Mouse (Mus musculus) MEL (cell line): ENCODE measurements around the gene B3gnt7. TPM values are rescaled to one million over a fixed set of nuclear protein-coding genes. Genes with fewer than 3 reads are reported as not detected.

Source experiments
- DNase-seq: peaks from one replicate; pipeline ENCODE4 v3.0.0; 2011; ENCODE audit warnings: low read depth, low spot score
- H3K27ac ChIP-seq: 2 replicates; pipeline ENCODE4 v1.5.1; 2012; ENCODE audit warnings: low read depth, mild to moderate bottlenecking, control low read depth, low read length, moderate library complexity; ENCODE audit not compliant: control insufficient read depth
- H3K27me3 ChIP-seq, 2 experiments: fragments of 150-350 bp in 1 of 2; sonication (generic) in 1 of 2; 2 replicates each; pipeline ENCODE4 v1.6.1; 2012; ENCODE audit warnings: low read length in 2 of 2, mild to moderate bottlenecking in 2 of 2, improper control_type of control experiment in 1 of 2, moderate library complexity in 1 of 2; ENCODE audit not compliant: insufficient read depth in 2 of 2, control insufficient read depth in 1 of 2
- H3K36me3 ChIP-seq, 2 experiments: 2 replicates each; pipeline ENCODE4 v1.6.1; 2012 to 2014; ENCODE audit warnings: low read length in 2 of 2, improper control_type of control experiment in 1 of 2, inconsistent platforms in 1 of 2, mild to moderate bottlenecking in 1 of 2; ENCODE audit not compliant: insufficient read depth in 2 of 2, control insufficient read depth in 1 of 2
- H3K4me1 ChIP-seq, 2 experiments: fragments of 150-350 bp in 1 of 2; sonication (generic) in 1 of 2; 2 replicates each; pipeline ENCODE4 v1.6.1; 2012; ENCODE audit warnings: low read length in 2 of 2, improper control_type of control experiment in 1 of 2, mild to moderate bottlenecking in 1 of 2; ENCODE audit not compliant: insufficient read depth in 2 of 2, control insufficient read depth in 1 of 2
- H3K4me3 ChIP-seq, 2 experiments: fragments of 150-350 bp in 1 of 2; sonication (generic) in 1 of 2; 2 replicates each; pipeline ENCODE4 v1.5.1; 2012; ENCODE audit warnings: low read depth in 2 of 2, low read length in 2 of 2, mild to moderate bottlenecking in 2 of 2, moderate library complexity in 2 of 2, control low read depth in 1 of 2, improper control_type of control experiment in 1 of 2; ENCODE audit not compliant: control insufficient read depth in 1 of 2, insufficient read depth in 1 of 2
- H3K79me2 ChIP-seq: 2 replicates; pipeline ENCODE4 v1.6.1; 2012; ENCODE audit warnings: mild to moderate bottlenecking, low read length, moderate library complexity; ENCODE audit not compliant: control insufficient read depth, poor library complexity, insufficient read depth
- H3K9ac ChIP-seq: 2 replicates; pipeline ENCODE4 v1.6.1; 2012; ENCODE audit warnings: low read depth, mild to moderate bottlenecking, control low read depth, low read length, moderate library complexity; ENCODE audit not compliant: control insufficient read depth, poor library complexity, severe bottlenecking
- H3K9me3 ChIP-seq: fragments of 150-350 bp; sonication (generic); replicated peaks from 2 replicates; pipeline ENCODE4 v1.6.1; 2012; ENCODE audit warnings: mild to moderate bottlenecking, low read length, improper control_type of control experiment, moderate library complexity; ENCODE audit not compliant: insufficient read depth
- CHD1 ChIP-seq: IDR thresholded peaks from 2 replicates; pipeline ENCODE4 v1.6.1; 2012; ENCODE audit warnings: low read depth, mild to moderate bottlenecking, inconsistent platforms, low read length, improper control_type of control experiment
- CHD2 ChIP-seq: IDR thresholded peaks from 2 replicates; pipeline ENCODE4 v1.6.1; 2011; ENCODE audit warnings: low read length, improper control_type of control experiment
- CTCF ChIP-seq, 3 experiments: IDR thresholded peaks in 2 of 3; conservative IDR thresholded peaks in 1 of 3; 2 replicates each; pipeline ENCODE4 v1.5.1; 2011 to 2012; ENCODE audit warnings: low read length in 3 of 3, low read depth in 2 of 3, mild to moderate bottlenecking in 2 of 3, improper control_type of control experiment in 1 of 3, inconsistent platforms in 1 of 3, mixed read lengths in 1 of 3, moderate library complexity in 1 of 3; ENCODE audit not compliant: control insufficient read depth in 1 of 3, insufficient read depth in 1 of 3, poor library complexity in 1 of 3, severe bottlenecking in 1 of 3
- E2F4 ChIP-seq: IDR thresholded peaks from 2 replicates; pipeline ENCODE4 v1.6.1; 2011; ENCODE audit warnings: low read depth, low read length, improper control_type of control experiment, borderline replicate concordance
- ELF1 ChIP-seq: IDR thresholded peaks from 2 replicates; pipeline ENCODE4 v1.6.1; 2014; ENCODE audit warnings: low read depth, mild to moderate bottlenecking, inconsistent platforms, low read length, improper control_type of control experiment, moderate library complexity
- EP300 ChIP-seq, 2 experiments: IDR thresholded peaks; 2 replicates each; pipeline ENCODE4 v1.6.1; 2011; ENCODE audit warnings: improper control_type of control experiment in 2 of 2, low read length in 2 of 2, low read depth in 1 of 2, mild to moderate bottlenecking in 1 of 2
- ETS1 ChIP-seq: IDR thresholded peaks from 2 replicates; pipeline ENCODE4 v1.6.1; 2012; ENCODE audit warnings: low read depth, mild to moderate bottlenecking, inconsistent platforms, low read length, improper control_type of control experiment, moderate library complexity
- GABPA ChIP-seq: IDR thresholded peaks from 2 replicates; pipeline ENCODE4 v1.6.1; 2012; ENCODE audit warnings: low read depth, mild to moderate bottlenecking, inconsistent platforms, low read length, improper control_type of control experiment, moderate library complexity
- GATA1 ChIP-seq: IDR thresholded peaks from 2 replicates; pipeline ENCODE4 v1.6.1; 2011; ENCODE audit warnings: low read depth, low read length, improper control_type of control experiment
- HCFC1 ChIP-seq: IDR thresholded peaks from 2 replicates; pipeline ENCODE4 v1.6.1; 2012; ENCODE audit warnings: low read depth, mild to moderate bottlenecking, inconsistent platforms, low read length, improper control_type of control experiment, moderate library complexity
- KAT2A ChIP-seq: conservative IDR thresholded peaks from 2 replicates; pipeline ENCODE4 v1.6.1; 2012; ENCODE audit warnings: low read depth, low read length, improper control_type of control experiment, inconsistent platforms
- MAFK ChIP-seq: IDR thresholded peaks from 2 replicates; pipeline ENCODE4 v1.6.1; 2011; ENCODE audit warnings: low read depth, mild to moderate bottlenecking, low read length, improper control_type of control experiment, borderline replicate concordance
- MAZ ChIP-seq: IDR thresholded peaks from 2 replicates; pipeline ENCODE4 v1.6.1; 2012; ENCODE audit warnings: low read depth, mild to moderate bottlenecking, inconsistent platforms, low read length, improper control_type of control experiment
- MXI1 ChIP-seq: IDR thresholded peaks from 2 replicates; pipeline ENCODE4 v1.6.1; 2011; ENCODE audit warnings: mild to moderate bottlenecking, low read depth, low read length, improper control_type of control experiment
- MYB ChIP-seq: IDR thresholded peaks from 2 replicates; pipeline ENCODE4 v1.6.1; 2011; ENCODE audit warnings: mild to moderate bottlenecking, low read depth, low read length, improper control_type of control experiment
- MYC ChIP-seq: IDR thresholded peaks from 2 replicates; pipeline ENCODE4 v1.6.1; 2011; ENCODE audit warnings: low read depth, mild to moderate bottlenecking, low read length, improper control_type of control experiment, moderate library complexity
- NRF1 ChIP-seq: IDR thresholded peaks from 2 replicates; pipeline ENCODE4 v1.6.1; 2014; ENCODE audit warnings: low read depth, mild to moderate bottlenecking, inconsistent platforms, low read length, improper control_type of control experiment, moderate library complexity; ENCODE audit not compliant: poor library complexity, insufficient read depth, severe bottlenecking
- POLR2A ChIP-seq, 2 experiments: IDR thresholded peaks; 2 replicates each; pipeline ENCODE4 v1.6.1; 2011 to 2012; ENCODE audit warnings: low read length in 2 of 2, mild to moderate bottlenecking in 2 of 2, control low read depth in 1 of 2, improper control_type of control experiment in 1 of 2, low read depth in 1 of 2, moderate library complexity in 1 of 2; ENCODE audit not compliant: control insufficient read depth in 1 of 2, insufficient read depth in 1 of 2, poor library complexity in 1 of 2
- POLR2AphosphoS2 ChIP-seq: IDR thresholded peaks from 2 replicates; pipeline ENCODE4 v1.6.1; 2011; ENCODE audit warnings: low read length, improper control_type of control experiment
- POLR2AphosphoS5 ChIP-seq: IDR thresholded peaks from 2 replicates; pipeline ENCODE4 v1.6.1; 2012; ENCODE audit warnings: low read depth, borderline replicate concordance, mild to moderate bottlenecking, inconsistent platforms, low read length, moderate library complexity, mixed read lengths
- RAD21 ChIP-seq: IDR thresholded peaks from 2 replicates; pipeline ENCODE4 v1.6.1; 2011; ENCODE audit warnings: mild to moderate bottlenecking, low read depth, low read length, improper control_type of control experiment
- RCOR1 ChIP-seq: IDR thresholded peaks from 2 replicates; pipeline ENCODE4 v1.6.1; 2012; ENCODE audit warnings: low read depth, mild to moderate bottlenecking, inconsistent platforms, low read length, improper control_type of control experiment
- SIN3A ChIP-seq: IDR thresholded peaks from 2 replicates; pipeline ENCODE4 v1.6.1; 2012; ENCODE audit warnings: low read length, improper control_type of control experiment, inconsistent platforms
- SMC3 ChIP-seq: IDR thresholded peaks from 2 replicates; pipeline ENCODE4 v1.6.1; 2011; ENCODE audit warnings: low read depth, low read length, improper control_type of control experiment
- TAL1 ChIP-seq: IDR thresholded peaks from 2 replicates; pipeline ENCODE4 v1.6.1; 2012; ENCODE audit warnings: mild to moderate bottlenecking, inconsistent platforms, low read length, moderate library complexity, mixed read lengths
- TBP ChIP-seq: IDR thresholded peaks from 2 replicates; pipeline ENCODE4 v1.8.0; 2011; ENCODE audit warnings: low read depth, low read length, improper control_type of control experiment
- TCF12 ChIP-seq: IDR thresholded peaks from 2 replicates; pipeline ENCODE4 v1.6.1; 2014; ENCODE audit warnings: low read depth, mild to moderate bottlenecking, inconsistent platforms, low read length, improper control_type of control experiment, moderate library complexity
- UBTF ChIP-seq: IDR thresholded peaks from 2 replicates; pipeline ENCODE4 v1.6.1; 2012; ENCODE audit warnings: low read depth, mild to moderate bottlenecking, inconsistent platforms, low read length, improper control_type of control experiment, moderate library complexity, borderline replicate concordance; ENCODE audit not compliant: insufficient read depth
- USF1 ChIP-seq: IDR thresholded peaks from 2 replicates; pipeline ENCODE4 v1.6.1; 2014; ENCODE audit warnings: low read depth, mild to moderate bottlenecking, inconsistent platforms, low read length, improper control_type of control experiment, moderate library complexity
- USF2 ChIP-seq, 2 experiments: IDR thresholded peaks; 2 replicates each; pipeline ENCODE4 v1.6.1; 2011 to 2012; ENCODE audit warnings: improper control_type of control experiment in 2 of 2, low read length in 2 of 2, borderline replicate concordance in 1 of 2, inconsistent platforms in 1 of 2, low read depth in 1 of 2, mild to moderate bottlenecking in 1 of 2; ENCODE audit not compliant: insufficient read depth in 1 of 2
- ZC3H11A ChIP-seq: IDR thresholded peaks from 2 replicates; pipeline ENCODE4 v1.6.1; 2012; ENCODE audit warnings: low read depth, mild to moderate bottlenecking, inconsistent platforms, low read length, improper control_type of control experiment
- ZKSCAN1 ChIP-seq: IDR thresholded peaks from 2 replicates; pipeline ENCODE4 v1.6.1; 2012; ENCODE audit warnings: low read depth, mild to moderate bottlenecking, inconsistent platforms, low read length, improper control_type of control experiment, moderate library complexity
- ZMIZ1 ChIP-seq: IDR thresholded peaks from 2 replicates; pipeline ENCODE4 v1.6.1; 2012; ENCODE audit warnings: low read depth, mild to moderate bottlenecking, inconsistent platforms, low read length, improper control_type of control experiment, moderate library complexity
- polyA plus RNA-seq, 2 experiments: library from polyadenylated mRNA; stranded (reverse) in 1 of 2; unstranded in 1 of 2; fragments of >175 nt in 1 of 2; fragments of >200 nt in 1 of 2; gene quantifications; 2 replicates each; pipeline versions ENCODE4 v1.2.1 to v1.2.4; 2012; ENCODE audit warnings: low replicate concordance in 2 of 2, low read depth in 1 of 2; ENCODE audit not compliant: insufficient read length in 2 of 2, insufficient read depth in 1 of 2, missing spikeins in 1 of 2
- total RNA-seq: library from RNA; depleted of rRNA; stranded (reverse); fragments of 300-350 nt; gene quantifications from 2 replicates; pipeline ENCODE4 v1.2.3, GENCODE M21; 2012

The B3gnt7 gene
- total and polyA plus RNA-seq, 3 experiments, result 0.40 TPM; not detected in 2

DNA sequence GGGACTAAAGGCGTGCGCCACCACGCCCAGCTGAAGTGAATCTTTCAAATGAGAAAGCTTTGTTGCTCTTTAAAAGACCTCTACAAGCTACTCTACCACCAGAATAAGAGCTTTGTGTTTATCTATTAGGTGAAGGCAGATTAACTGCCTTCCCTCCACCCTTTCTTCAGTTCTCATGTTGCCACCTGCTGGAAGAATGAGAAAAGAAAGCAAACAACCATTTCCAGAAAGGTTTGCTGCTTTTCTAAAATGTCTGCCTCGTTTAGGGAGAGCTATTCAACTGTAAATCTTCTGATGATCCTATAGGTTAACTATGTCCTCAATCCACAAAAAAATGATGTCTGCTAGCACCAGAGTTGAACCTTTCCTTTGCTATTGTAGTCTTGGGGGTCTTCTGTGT lies 46.2 kb downstream of the B3gnt7 start:
- Histone ChIP-seq H3K36me3 (peaks cover 48 to 84% of the 10 kb centered on the region in 2 experiments), H3K27me3 (no peaks in the 10 kb centered on the region), H3K9me3 (no peaks in the 10 kb centered on the region), H3K4me3 (no peak overlapping the region), H3K9ac (no peak overlapping the region), H3K4me1 (peaks cover 0 to 6% of the 10 kb centered on the region in 2 experiments; a peak in 3 of 4 replicates), H3K27ac (0 out of 2 replicates have a peak overlapping the region, but pooled peaks have one; percentile 21), H3K79me2 (peaks cover 2% of the 10 kb centered on the region; the same call in 1 of the 2 replicates)
- peak; percentile 64 for DNase-seq
- no peak for TF ChIP-seq USF1
- TF ChIP-seq MAZ, result no peak
- no peak for TF ChIP-seq GABPA
- no peak for TF ChIP-seq ZMIZ1
- TF ChIP-seq SMC3, result 0 out of 2 replicates have a peak, but pooled peaks have one; percentile 20
- TF ChIP-seq MAFK, result 0 out of 2 replicates have a peak, but pooled peaks have one; percentile 16
- TF ChIP-seq NRF1, result no peak
- TF ChIP-seq TCF12, result no peak
- peak in 2 of 3 experiments; percentile 9 to 44; a peak in 2 of 6 replicates for TF ChIP-seq CTCF (IDR thresholded peaks at IDR 0.05 in 2 of 3, conservative IDR thresholded peaks at IDR 0.05 in 1 of 3; ENCODE audit: control insufficient read depth in 1 of 3, insufficient read depth in 1 of 3, low read depth in 2 of 3, low read length in 3 of 3, poor library complexity in 1 of 3, severe bottlenecking in 1 of 3)
- no peak for TF ChIP-seq TBP
- TF ChIP-seq MYB, result 0 out of 2 replicates have a peak, but pooled peaks have one; percentile 32
- no peak for TF ChIP-seq TAL1
- 0 out of 4 replicates have a peak, but pooled peaks of 1 of the 2 experiments have one; percentile 5 for TF ChIP-seq POLR2A (IDR thresholded peaks at IDR 0.05; ENCODE audit: control insufficient read depth in 1 of 2, insufficient read depth in 1 of 2, low read depth in 1 of 2, low read length in 2 of 2, poor library complexity in 1 of 2)
- no peak for TF ChIP-seq CHD1
- TF ChIP-seq E2F4, result no peak
- TF ChIP-seq ZKSCAN1, result no peak
- TF ChIP-seq MYC, result no peak
- TF ChIP-seq KAT2A, result no peak
- TF ChIP-seq RCOR1, result no peak
- TF ChIP-seq MXI1, result no peak
- no peak for TF ChIP-seq SIN3A
- no peak for TF ChIP-seq RAD21
- 0 out of 4 replicates have a peak, but pooled peaks of 1 of the 2 experiments have one; percentile 16 for TF ChIP-seq EP300 (IDR thresholded peaks at IDR 0.05; ENCODE audit: low read depth in 1 of 2, low read length in 2 of 2)
- TF ChIP-seq POLR2AphosphoS5, result 0 out of 2 replicates have a peak, but pooled peaks have one; percentile 23
- TF ChIP-seq POLR2AphosphoS2, result peak; percentile 4; the same call in 1 of the 2 replicates
- TF ChIP-seq USF2 (IDR thresholded peaks at IDR 0.05; ENCODE audit: borderline replicate concordance in 1 of 2, insufficient read depth in 1 of 2, low read depth in 1 of 2, low read length in 2 of 2), result no peak
- no peak for TF ChIP-seq GATA1
- no peak for TF ChIP-seq UBTF
- TF ChIP-seq ZC3H11A, result no peak
- no peak for TF ChIP-seq HCFC1
- no peak for TF ChIP-seq ELF1
- TF ChIP-seq ETS1, result no peak
- no peak for TF ChIP-seq CHD2
